Mouse (Mus musculus) megakaryocyte-erythroid progenitor cell, adult 5 weeks (primary cell): ENCODE results near the gene Ajm1. TPM values are rescaled to one million over a fixed set of nuclear protein-coding genes. Genes with fewer than 3 reads are reported as not detected.

Experiments
- polyA plus RNA-seq: library from polyadenylated mRNA; stranded (reverse); fragments of >175 nt; gene quantifications from 2 replicates; pipeline ENCODE4 v1.2.3, GENCODE M21; 2012

The Ajm1 gene
- 0.37 and 0.81 TPM in 2 replicates for polyA plus RNA-seq

DNA sequence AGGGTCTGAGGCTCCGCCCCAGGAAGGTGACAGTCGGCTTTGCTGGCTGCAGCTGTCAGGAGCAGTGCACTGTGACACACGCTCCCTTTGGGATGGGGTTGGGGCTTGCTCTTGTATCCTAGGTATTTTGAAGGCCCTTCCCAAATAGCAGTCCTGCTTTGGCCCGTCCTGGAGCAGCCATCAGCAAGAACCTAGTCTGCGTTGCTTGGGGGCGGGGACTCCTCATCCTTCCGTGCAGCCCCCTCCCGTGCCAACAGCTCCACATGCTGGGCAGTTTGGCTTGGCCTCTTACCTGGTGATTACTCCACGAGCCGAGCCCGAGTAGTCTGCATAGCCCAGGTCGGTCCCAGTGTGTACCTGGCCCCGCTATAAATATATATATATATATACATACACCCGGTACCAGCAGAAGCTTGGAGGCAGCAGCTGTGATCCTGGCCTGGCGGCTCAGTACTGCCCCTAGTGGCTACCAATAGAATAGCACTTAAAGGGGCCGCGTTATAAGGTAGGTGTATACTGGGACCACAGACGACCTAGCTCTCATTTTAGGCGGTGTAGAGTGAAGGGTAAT, at the start of gene Ajm1:
TSS of gene Ajm1 (minus strand) at position 464 of the 571 bp plus-strand sequence.

DNA sequence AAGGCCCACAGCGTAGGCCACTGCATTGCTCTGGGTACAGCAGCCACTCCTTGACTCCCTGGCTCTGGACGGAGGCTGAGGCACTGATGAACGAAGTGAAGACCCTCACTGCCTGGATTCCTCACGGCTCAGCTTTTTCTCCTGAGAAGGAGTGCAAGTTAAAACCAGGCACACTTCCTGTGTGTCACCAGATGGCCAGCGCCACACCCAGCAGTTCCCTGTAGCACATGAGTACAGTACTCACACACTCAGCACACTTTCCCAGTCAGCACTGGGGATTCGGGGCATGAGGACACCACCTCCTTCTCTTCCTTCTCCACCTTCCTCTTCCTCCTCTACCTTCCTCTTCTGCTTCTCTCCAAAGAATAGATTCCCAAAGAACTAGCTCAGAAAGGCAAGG, 46.3 kb upstream of the Ajm1 start, which contains the start of gene Fcna:
TSS of gene Fcna (minus strand) at position 220 of the 400 bp plus-strand sequence.

DNA sequence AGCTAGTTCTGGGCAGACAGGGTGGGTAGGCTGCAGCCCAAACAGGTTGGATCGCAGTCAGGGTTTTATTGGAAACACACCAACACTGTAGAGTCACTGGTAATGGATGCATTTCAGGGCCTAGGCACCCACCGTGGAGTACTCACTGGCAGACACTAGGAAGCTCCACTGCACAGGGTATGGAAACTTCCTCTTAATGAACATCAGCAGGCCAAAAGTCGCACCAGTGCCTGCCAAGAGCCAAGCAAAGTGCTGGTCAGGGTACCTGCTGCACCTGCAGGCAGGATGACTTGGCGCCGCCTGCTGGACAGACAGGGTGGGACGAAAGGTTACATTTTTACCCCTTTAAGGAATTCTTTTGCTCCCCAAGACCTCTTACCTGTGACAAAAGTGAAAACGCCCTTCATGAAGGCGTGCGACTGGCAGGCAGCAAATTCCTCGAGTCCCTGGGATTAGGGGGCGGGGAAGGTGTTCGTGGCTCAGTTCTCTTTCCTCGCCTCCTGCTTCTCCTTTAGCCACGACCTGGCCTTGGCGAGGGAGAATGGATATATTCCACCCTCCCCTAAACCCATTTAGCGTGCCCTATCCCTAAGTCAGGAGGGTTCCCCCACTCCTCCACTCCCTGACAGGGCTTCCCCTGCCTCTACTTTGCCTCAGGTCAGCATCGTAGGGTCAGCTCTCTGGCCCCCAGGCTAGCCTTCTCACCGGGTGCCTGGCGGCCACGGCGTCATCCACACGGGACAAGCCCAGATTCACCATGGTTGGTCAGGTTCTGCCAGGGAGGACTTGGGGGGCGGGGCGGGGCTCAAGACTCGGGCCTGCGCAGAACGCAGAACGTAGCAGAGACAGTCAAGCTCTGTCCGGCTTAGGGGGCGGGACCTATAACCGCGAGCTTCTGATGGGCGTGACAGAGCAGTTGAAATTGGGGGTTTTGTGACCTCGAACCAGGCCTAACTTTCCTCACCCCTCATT, 40.0 kb upstream of the Ajm1 start, which contains the start of gene Tmem141:
TSS of gene Tmem141 (minus strand) at position 777 of the 972 bp plus-strand sequence.

DNA sequence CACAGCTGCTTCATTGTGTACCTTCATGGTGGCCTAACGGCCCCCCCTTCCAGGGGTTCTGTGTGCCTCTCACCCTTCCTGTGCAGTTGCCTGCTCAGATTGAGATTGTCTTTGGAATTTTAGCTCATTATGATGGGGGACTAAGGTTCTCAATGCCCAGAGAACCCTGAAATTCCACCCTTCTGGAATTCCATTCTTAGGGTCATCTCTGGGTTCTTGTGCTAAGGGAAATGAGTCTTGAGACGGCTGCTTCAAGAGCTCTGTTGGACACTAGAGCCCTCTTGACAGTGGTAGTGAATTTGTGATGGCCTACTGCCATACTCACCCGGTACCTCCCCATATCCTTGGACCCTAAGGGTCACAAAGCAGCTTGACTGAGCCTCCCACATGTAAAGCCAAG, 36.0 kb upstream of the Ajm1 start, which contains the start of gene Ccdc183:
TSS of gene Ccdc183 (minus strand) at position 101 of the 400 bp plus-strand sequence.

DNA sequence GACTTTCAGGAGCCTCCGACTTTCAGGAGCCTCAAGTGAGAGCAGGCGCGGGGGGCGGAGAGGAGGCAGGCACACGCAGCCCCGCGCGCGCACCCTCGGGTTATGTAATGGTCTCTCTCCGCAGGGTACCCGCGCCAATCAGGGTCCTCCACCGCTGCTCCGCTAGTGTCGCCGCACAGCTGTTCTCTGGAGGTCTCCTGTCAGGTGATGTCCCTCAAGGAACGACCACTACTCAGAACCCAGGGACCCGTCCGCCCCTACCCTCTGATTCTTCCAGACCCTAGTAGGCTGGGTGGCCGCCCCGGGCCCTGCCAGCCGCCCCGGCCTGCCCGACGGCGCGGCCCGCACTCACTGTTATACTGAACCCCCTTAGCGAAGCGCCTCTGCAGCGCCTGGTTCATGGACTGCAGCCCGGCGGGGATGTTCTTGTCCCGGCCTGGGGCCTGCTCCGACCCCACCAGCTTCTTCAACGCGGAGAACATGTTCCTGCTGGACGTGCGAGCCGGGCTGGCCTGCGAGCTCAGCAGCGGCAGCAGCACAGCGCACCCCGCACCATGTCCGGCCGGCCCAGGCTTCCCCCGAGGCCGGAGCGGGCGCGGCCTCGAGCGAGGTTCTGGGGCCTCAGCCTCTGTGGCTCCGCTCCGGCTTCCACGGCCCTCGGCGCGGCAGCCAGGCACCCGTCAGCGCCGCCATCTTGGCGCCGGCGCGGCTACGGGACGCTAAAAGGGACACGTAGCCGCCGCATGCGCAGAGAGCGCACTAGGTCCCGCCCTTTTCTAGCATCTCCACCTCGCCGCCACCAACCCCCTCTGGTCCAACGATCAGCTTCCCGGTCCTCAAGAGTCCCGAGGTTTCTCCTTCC, 26.4 kb upstream of the Ajm1 start, which contains the start of gene Rabl6:
TSS of gene Rabl6 (minus strand) at position 761 of the 862 bp plus-strand sequence.

DNA sequence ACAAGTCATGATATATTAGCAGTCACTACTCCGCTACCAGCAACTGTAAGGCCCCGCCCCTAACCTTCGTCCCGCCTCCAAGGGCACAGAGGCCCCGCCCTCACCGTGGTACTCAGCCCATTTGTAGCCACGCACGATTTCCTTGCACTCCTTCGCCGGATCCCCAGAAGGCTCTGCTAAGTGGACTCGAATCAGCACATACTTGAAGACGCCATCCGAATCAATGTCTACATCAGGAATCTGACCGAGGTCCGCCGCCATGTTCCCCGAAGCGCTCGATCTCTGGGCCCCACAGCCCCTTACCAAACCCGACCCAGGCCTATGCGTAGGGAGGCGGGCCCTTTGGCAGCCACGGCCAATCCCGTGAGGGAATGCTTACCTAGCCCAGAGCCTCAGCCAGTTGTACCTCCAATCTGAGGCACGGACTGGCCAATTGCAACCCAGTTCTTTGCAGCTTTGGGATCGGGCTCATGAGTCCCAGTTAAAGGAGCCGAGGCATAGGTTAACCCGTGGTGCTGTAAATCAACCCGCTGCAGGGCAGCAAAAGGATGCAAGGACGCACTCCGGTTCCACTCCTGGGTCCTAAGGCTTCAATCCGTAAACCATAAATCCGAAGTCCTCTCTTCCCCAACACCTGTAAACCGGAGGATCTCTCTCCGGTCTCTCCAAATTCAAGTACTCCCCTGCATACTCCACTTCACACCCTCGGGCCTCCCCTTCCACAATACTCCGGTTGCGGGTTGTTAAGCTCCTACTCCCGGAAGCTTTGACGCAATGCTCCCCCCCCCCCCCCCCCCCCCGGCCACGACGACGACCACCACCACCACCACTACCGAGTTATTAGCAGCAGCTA, 6.8 kb downstream of the Ajm1 start, which contains the start of the genes Mamdc4 and Phpt1:
TSS of gene Mamdc4 (minus strand) at position 267 of the 853 bp plus-strand sequence.
TSS of gene Phpt1 (minus strand) at position 646 of the 853 bp plus-strand sequence.

DNA sequence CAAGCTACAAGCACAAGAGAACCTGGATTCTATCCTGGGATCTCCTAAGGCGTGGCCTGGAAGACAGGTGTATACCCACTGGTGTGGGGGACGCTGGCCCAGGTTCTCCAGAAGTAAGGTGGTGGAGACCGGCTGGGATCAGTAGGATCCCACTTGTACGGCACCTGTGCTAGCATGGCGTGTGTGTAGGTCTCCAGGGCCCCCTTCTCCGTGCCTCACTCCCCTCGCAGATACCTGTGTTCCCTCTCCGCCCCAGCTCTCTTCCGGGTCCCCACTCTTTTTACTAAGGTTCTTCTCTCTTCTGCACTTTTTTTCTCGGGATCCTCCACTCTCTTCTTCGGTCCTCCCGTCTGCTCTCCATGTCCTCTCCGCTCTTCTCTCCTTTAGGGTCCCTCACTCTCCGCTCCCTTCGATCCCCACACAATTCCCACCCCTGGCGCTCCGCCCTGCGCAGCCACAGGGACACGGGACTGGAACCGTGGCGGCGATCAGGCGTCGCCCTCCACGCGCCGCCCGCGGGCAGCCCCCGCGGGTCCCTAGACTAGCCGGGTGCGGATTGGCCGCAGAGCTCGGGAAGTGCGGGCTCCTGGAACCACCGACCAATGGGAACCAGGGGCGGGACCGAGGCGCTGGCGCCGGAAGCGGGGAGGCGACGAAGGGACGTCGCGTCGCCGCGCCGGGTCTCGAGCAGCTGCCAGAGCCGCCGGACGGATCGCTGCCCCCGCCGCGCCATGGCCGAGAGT, 24.2 kb downstream of the Ajm1 start, which contains the start of gene Edf1:
TSS of gene Edf1 (plus strand) at position 627 of the 743 bp plus-strand sequence.

DNA sequence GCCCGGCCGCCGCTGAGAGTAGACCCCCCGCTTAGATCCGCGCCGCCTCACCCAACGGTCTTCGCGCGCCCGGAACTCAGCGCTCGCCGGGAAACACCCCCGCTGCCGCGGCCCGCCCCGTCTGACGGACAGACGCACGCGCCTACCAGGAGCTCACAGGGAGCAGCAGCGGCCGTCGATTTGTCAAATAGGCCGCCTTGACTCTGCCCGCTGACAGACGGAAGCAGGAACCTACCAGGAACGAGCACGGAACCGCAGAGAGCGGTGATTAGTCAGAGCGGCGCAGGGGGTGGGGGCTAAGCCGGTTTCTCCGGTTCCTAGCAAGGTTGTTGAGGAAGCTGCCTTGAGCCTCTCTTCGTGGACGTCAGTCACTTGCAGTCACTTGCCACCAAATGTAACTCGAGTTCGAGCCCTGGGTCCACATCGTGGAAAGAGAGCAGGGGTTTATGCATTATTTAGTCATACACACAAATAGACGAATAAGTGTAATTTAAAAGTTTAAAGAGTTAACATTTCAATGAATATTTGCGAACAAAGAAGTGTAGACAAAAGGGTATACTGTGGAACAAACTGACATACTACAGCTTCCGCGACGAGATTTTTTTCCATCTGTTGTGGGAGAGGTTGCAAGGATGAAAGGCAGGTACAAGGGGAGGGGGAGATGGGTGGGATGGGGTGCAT, 34.6 kb downstream of the Ajm1 start, which contains the start of gene Traf2:
TSS of gene Traf2 (minus strand) at position 130 of the 681 bp plus-strand sequence.

Other genes with a start within 250 kb of the Ajm1 start
- gene Man1b1, start 249.4 kb downstream of the Ajm1 start, polyA plus RNA-seq, result 27.2 and 28.1 TPM in 2 replicates
- 6.3 and 7.2 TPM in 2 replicates for gene Dpp7, start 225.4 kb downstream of the Ajm1 start, polyA plus RNA-seq
- 16.7 and 24.2 TPM in 2 replicates for gene Uap1l1, start 216.1 kb downstream of the Ajm1 start, polyA plus RNA-seq
- gene Sapcd2, start 209.4 kb downstream of the Ajm1 start, polyA plus RNA-seq, result 35.8 and 46.8 TPM in 2 replicates
- 0.09 and 0.39 TPM in 2 replicates for gene Entpd2, start 185.9 kb downstream of the Ajm1 start, polyA plus RNA-seq
- 2.3 and 6.0 TPM in 2 replicates for gene Npdc1, start 182.4 kb downstream of the Ajm1 start, polyA plus RNA-seq
- 19.2 and 28.1 TPM in 2 replicates for gene Fut7, start 158.5 kb downstream of the Ajm1 start, polyA plus RNA-seq
- gene Abca2, start 153.1 kb downstream of the Ajm1 start, polyA plus RNA-seq, result 58.0 and 85.3 TPM in 2 replicates
- gene Clic3, start 124.9 kb downstream of the Ajm1 start, polyA plus RNA-seq, result 0.61 TPM in 1 of 2 replicates, not detected in the other
- 81.2 and 90.9 TPM in 2 replicates for gene Paxx, start 120.7 kb downstream of the Ajm1 start, polyA plus RNA-seq
- gene Ptgds, start 111.7 kb downstream of the Ajm1 start, polyA plus RNA-seq, result 0.83 and 1.2 TPM in 2 replicates
- not detected in 2 replicates for gene Lcn12, start 87.8 kb downstream of the Ajm1 start, polyA plus RNA-seq
- 39.7 and 48.0 TPM in 2 replicates for gene Fbxw5, start 81.0 kb downstream of the Ajm1 start, polyA plus RNA-seq
- 0.13 and 0.45 TPM in 2 replicates for gene C8g, start 80.0 kb downstream of the Ajm1 start, polyA plus RNA-seq
- 11.8 and 12.9 TPM in 2 replicates for gene Traf2, start 34.8 kb downstream of the Ajm1 start, polyA plus RNA-seq
- gene Edf1, start 23.9 kb downstream of the Ajm1 start, polyA plus RNA-seq, result 607 and 733 TPM in 2 replicates
- 2.5 and 2.7 TPM in 2 replicates for gene Mamdc4, start 6.9 kb downstream of the Ajm1 start, polyA plus RNA-seq
- gene Phpt1, start 6.5 kb downstream of the Ajm1 start, polyA plus RNA-seq, result 14.1 and 16.5 TPM in 2 replicates
- 76.2 and 87.1 TPM in 2 replicates for gene Rabl6, start 26.8 kb upstream of the Ajm1 start, polyA plus RNA-seq
- gene Ccdc183, start 35.9 kb upstream of the Ajm1 start, polyA plus RNA-seq, result not detected in 2 replicates
- gene Tmem141, start 40.2 kb upstream of the Ajm1 start, polyA plus RNA-seq, result 11.4 and 11.5 TPM in 2 replicates
- gene Fcna, start 46.3 kb upstream of the Ajm1 start, polyA plus RNA-seq, result 0.49 and 1.0 TPM in 2 replicates
- not detected in 2 replicates for gene Lcn8, start 71.4 kb upstream of the Ajm1 start, polyA plus RNA-seq
- gene Lcn5, start 76.2 kb upstream of the Ajm1 start, polyA plus RNA-seq, result not detected in 2 replicates
- gene Lcn6, start 95.0 kb upstream of the Ajm1 start, polyA plus RNA-seq, result not detected in 2 replicates
- gene Lcn10, start 101.0 kb upstream of the Ajm1 start, polyA plus RNA-seq, result not detected in 2 replicates
- not detected in 2 replicates for gene Obp2a, start 118.3 kb upstream of the Ajm1 start, polyA plus RNA-seq
- 115 and 133 TPM in 2 replicates for gene Bmyc, start 125.0 kb upstream of the Ajm1 start, polyA plus RNA-seq
- gene Obp2b, start 155.3 kb upstream of the Ajm1 start, polyA plus RNA-seq, result not detected in 2 replicates
- not detected in 2 replicates for gene Lcn3, start 183.8 kb upstream of the Ajm1 start, polyA plus RNA-seq
- gene Lcn11, start 195.3 kb upstream of the Ajm1 start, polyA plus RNA-seq, result not detected in 2 replicates
- not detected in 2 replicates for gene Gm13539, start 200.5 kb upstream of the Ajm1 start, polyA plus RNA-seq
- not detected in 2 replicates for gene Glt6d1, start 234.1 kb upstream of the Ajm1 start, polyA plus RNA-seq
- gene Lcn9, start 241.4 kb upstream of the Ajm1 start, polyA plus RNA-seq, result not detected in 2 replicates